Mouse (Mus musculus) midbrain, embryonic 14.5 days (tissue): ENCODE measurements around the gene Gmip. TPM values are rescaled to one million over a fixed set of nuclear protein-coding genes. Genes with fewer than 3 reads are reported as not detected.

Source experiments
- ATAC-seq: fragments of 200-750 bp; cut with Nextera tagmentation; 2 replicates; pipeline ENCODE4 v1.8.0; 2017; ENCODE audit warnings: moderate number of reproducible peaks, moderate library complexity; ENCODE audit not compliant: low FRiP score, low TSS enrichment
- DNase-seq: peaks from one replicate; pipeline ENCODE4 v3.0.0-alpha.2; 2015
- H3K27ac ChIP-seq: fragments of 300-500 bp; sonication (generic); replicated peaks from 2 replicates; pipeline ENCODE4 v1.5.1; 2014; ENCODE audit warnings: mild to moderate bottlenecking, low read depth, low read length, moderate library complexity
- H3K27me3 ChIP-seq: fragments of 300-500 bp; sonication (generic); 2 replicates; pipeline ENCODE4 v1.6.1; 2014; ENCODE audit warnings: low read length, control low read depth, mixed read lengths; ENCODE audit not compliant: control insufficient read depth, insufficient read depth
- H3K36me3 ChIP-seq: fragments of 300-500 bp; sonication (generic); 2 replicates; pipeline ENCODE4 v1.6.1; 2014; ENCODE audit warnings: low read length, control low read depth; ENCODE audit not compliant: control insufficient read depth, insufficient read depth
- H3K4me1 ChIP-seq: fragments of 300-500 bp; sonication (generic); 2 replicates; pipeline ENCODE4 v1.6.1; 2014; ENCODE audit warnings: mild to moderate bottlenecking, antibody characterized with exemption, low read length, control low read depth; ENCODE audit not compliant: control insufficient read depth, insufficient read depth
- H3K4me2 ChIP-seq: fragments of 300-500 bp; sonication (generic); 2 replicates; pipeline ENCODE4 v1.6.1; 2014; ENCODE audit warnings: mild to moderate bottlenecking, low read length, moderate library complexity
- H3K4me3 ChIP-seq: fragments of 300-500 bp; sonication (generic); replicated peaks from 2 replicates; pipeline ENCODE4 v1.5.1; 2014; ENCODE audit warnings: low read depth, low read length
- H3K9ac ChIP-seq: fragments of 300-500 bp; sonication (generic); replicated peaks from 2 replicates; pipeline ENCODE4 v1.6.1; 2014; ENCODE audit warnings: mild to moderate bottlenecking, low read length, moderate library complexity
- H3K9me3 ChIP-seq: fragments of 300-500 bp; sonication (generic); 2 replicates; pipeline ENCODE4 v1.6.1; 2016; ENCODE audit warnings: low read length, control low read depth, mixed read lengths; ENCODE audit not compliant: control insufficient read depth
- WGBS: fragments of 180-500 bp; shearing (Covaris S2); extraction: QIAGEN DNeasy Blood & Tissue Kit; methylation state at CpG from one replicate; pipeline ENCODE4 v1.1.7; 2014; 5-methylcytosine and 5-hydroxymethylcytosine counted together
- polyA plus RNA-seq: library from polyadenylated mRNA; unstranded; fragments of >200 nt; fragmentation: Nextera tagmentation; extraction: Ambion mirVana; gene quantifications from 2 replicates; pipeline ENCODE4 v1.2.1, GENCODE M21; 2014

Gmip gene
- polyA plus RNA-seq, 1 experiment from 2014 or later, result 26.0 TPM

GRCm38 (mm10) chr8:69807236-69807635, 1.2 kb upstream of the Gmip start:
- no peak for ATAC-seq

GRCm38 (mm10) chr8:69808864-69809403, 455 bp downstream of the Gmip start:
- no peaks in the 10 kb centered on the region for H3K9me3 ChIP-seq
- peak overlapping the region; percentile 70 for H3K27ac ChIP-seq
- 2% methylated on average over 23 of the region's 23 CpGs for WGBS
- peak; percentile 67 for DNase-seq
- peak overlapping the region; percentile 66 for H3K4me3 ChIP-seq
- peaks cover 68% of the 10 kb centered on the region for H3K36me3 ChIP-seq
- peak overlapping the region; percentile 69 for H3K9ac ChIP-seq
- peaks cover 6% of the 10 kb centered on the region; the same call in 1 of the 2 replicates for H3K4me1 ChIP-seq
- peak; percentile 68 for ATAC-seq
- H3K4me2 ChIP-seq, result peak overlapping the region; percentile 74
- no peaks in the 10 kb centered on the region for H3K27me3 ChIP-seq

More at GRCm38 (mm10) chr8:69807236-69807635, 1.2 kb upstream of the Gmip start:
- Histone ChIP-seq H3K4me1 (peaks cover 6% of the 10 kb centered on the region; the same call in 1 of the 2 replicates), H3K4me2 (no peak overlapping the region), H3K9me3 (no peaks in the 10 kb centered on the region), H3K27ac (no peak overlapping the region), H3K9ac (no peak overlapping the region), H3K27me3 (no peaks in the 10 kb centered on the region), H3K36me3 (peaks cover 73% of the 10 kb centered on the region), H3K4me3 (no peak overlapping the region)
- DNase-seq, result no peak
- 95% methylated on average over 5 of the region's 5 CpGs for WGBS

GRCm38 (mm10) chr8:69809820-69810219, 1.3 kb downstream of the Gmip start:
- Histone ChIP-seq H3K4me2 (peak overlapping the region; percentile 74), H3K36me3 (peaks cover 69% of the 10 kb centered on the region), H3K9me3 (no peaks in the 10 kb centered on the region), H3K27ac (no peak overlapping the region), H3K9ac (no peak overlapping the region; the same call in 1 of the 2 replicates), H3K4me3 (peak overlapping the region; percentile 66; the same call in 1 of the 2 replicates), H3K4me1 (peaks cover 6% of the 10 kb centered on the region; the same call in 1 of the 2 replicates), H3K27me3 (no peaks in the 10 kb centered on the region)
- ATAC-seq (no peak), DNase-seq (no peak)
- 72% methylated on average over 3 of the region's 3 CpGs for WGBS

GRCm38 (mm10) chr8:69814881-69815280, 6.4 kb downstream of the Gmip start:
- H3K9ac ChIP-seq, result no peak overlapping the region
- DNase-seq, result no peak
- no peak overlapping the region for H3K4me3 ChIP-seq
- no peaks in the 10 kb centered on the region for H3K9me3 ChIP-seq
- 89% methylated on average over 2 of the region's 2 CpGs for WGBS
- H3K27me3 ChIP-seq, result no peaks in the 10 kb centered on the region
- H3K36me3 ChIP-seq, result peaks cover 73% of the 10 kb centered on the region
- no peak for ATAC-seq
- H3K4me2 ChIP-seq, result no peak overlapping the region
- H3K27ac ChIP-seq, result no peak overlapping the region
- no peaks in the 10 kb centered on the region for H3K4me1 ChIP-seq

DNA sequence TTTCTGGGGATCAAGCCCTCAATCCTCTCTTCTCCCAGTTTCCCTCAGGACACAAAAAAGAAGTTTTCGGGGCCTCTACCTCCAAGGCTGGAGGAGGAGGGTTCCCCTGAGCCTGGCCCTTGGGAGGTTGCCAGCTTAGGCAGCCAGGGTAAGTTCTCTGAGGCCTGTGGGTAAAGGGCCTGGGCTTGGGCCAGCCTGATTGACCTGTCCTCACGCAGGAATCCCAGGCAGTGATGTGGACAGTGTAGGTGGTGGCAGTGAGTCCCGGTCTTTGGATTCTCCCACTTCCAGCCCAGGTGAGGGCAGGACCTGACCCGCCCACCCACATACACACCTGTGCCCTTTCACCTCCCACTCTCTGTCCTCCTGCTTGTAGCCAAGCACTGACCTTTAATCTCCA, 6.9 kb downstream of the Gmip start:
- Histone ChIP-seq H3K27ac (no peak overlapping the region), H3K4me2 (no peak overlapping the region), H3K9ac (no peak overlapping the region), H3K4me1 (no peaks in the 10 kb centered on the region), H3K36me3 (peaks cover 78% of the 10 kb centered on the region), H3K4me3 (no peak overlapping the region), H3K9me3 (no peaks in the 10 kb centered on the region), H3K27me3 (no peaks in the 10 kb centered on the region)
- DNase-seq (no peak), ATAC-seq (no peak)
- WGBS, result 94% methylated on average over 4 of the region's 4 CpGs

DNA sequence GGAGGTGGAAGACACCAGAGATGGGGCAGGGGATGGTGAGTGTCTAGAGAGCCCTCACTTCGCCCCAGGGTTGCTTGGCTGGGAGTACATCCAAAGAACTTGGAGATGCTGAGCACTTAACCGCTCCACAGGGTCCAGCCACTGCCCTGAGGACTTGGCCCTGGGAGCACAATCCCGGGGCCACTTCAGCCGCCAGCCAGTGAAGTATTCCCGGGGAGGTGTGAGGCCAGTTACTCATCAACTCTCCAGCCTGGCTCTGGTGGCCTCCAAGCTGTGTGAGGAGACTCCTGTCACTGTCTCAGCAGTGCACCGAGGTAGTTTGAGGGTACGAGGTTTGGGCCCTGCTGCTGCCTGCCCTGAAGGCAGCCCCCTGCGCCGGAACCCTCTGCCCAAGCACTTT, 12.0 kb downstream of the Gmip start:
- Histone ChIP-seq H3K27me3 (no peaks in the 10 kb centered on the region), H3K4me1 (peaks cover 29% of the 10 kb centered on the region), H3K27ac (no peak overlapping the region), H3K36me3 (peaks cover 44% of the 10 kb centered on the region), H3K9ac (no peak overlapping the region), H3K4me3 (no peak overlapping the region), H3K4me2 (no peak overlapping the region), H3K9me3 (no peaks in the 10 kb centered on the region)
- 88% methylated on average over 9 of the region's 9 CpGs for WGBS
- ATAC-seq (no peak), DNase-seq (no peak)

DNA sequence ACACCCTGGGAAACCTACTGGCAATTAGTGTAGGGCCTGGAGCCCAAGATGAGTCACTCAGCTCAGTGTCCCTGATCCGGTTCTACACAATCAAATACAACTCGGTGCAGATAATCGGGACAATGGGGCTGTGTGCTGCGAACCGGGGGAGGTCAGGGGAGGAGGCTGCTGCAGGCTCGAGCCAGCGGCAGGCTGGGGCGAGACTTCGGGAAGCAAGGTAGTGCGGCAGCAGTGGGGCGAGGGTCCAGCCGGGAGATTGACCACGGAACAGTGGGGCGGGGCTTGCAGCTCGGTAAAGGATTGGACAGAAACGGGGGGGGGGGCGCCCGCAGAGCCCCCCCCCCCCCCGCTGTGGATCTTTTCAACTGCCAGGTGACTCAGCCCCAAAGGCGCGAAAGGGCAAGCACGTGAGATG, 13.5 kb downstream of the Gmip start:
- Histone ChIP-seq H3K9me3 (no peaks in the 10 kb centered on the region), H3K4me1 (peaks cover 31% of the 10 kb centered on the region), H3K9ac (peak overlapping the region; percentile 72), H3K4me3 (peak overlapping the region; percentile 58), H3K27ac (peak overlapping the region; percentile 81), H3K27me3 (no peaks in the 10 kb centered on the region), H3K4me2 (peak overlapping the region; percentile 82), H3K36me3 (peaks cover 43% of the 10 kb centered on the region)
- ATAC-seq (peak; percentile 66), DNase-seq (peak; percentile 76)
- WGBS, result under 1% methylated on average over 15 of the region's 22 CpGs

- Histone ChIP-seq H3K27ac (peak within 1 kb of the TSS; percentile 81), H3K9me3 (no peaks in the 10 kb centered on the region), H3K4me1 (peaks cover 31% of the 10 kb centered on the region), H3K9ac (peak within 1 kb of the TSS; percentile 72), H3K4me2 (peak within 1 kb of the TSS; percentile 82), H3K4me3 (peak within 1 kb of the TSS; percentile 58), H3K27me3 (no peaks in the 10 kb centered on the region), H3K36me3 (peaks cover 42% of the 10 kb centered on the region)
- peak; percentile 79 for ATAC-seq
- WGBS, result under 1% methylated on average over 32 of the region's 35 CpGs
- DNase-seq, result peak; percentile 84
Measured at GRCm38 (mm10) chr8:69822386-69823191, 14.1 kb downstream of the Gmip start, which contains the start of gene Lpar2. TSS of gene Lpar2 (plus strand) at chr8:69822429.
